Mouse (Mus musculus) left cerebral cortex, postnatal 10 days (tissue): Measurements from ENCODE around the gene Cops4. TPM values are rescaled to one million over a fixed set of nuclear protein-coding genes. Genes with fewer than 3 reads are reported as not detected.

ENCODE experiments used
- DNase-seq, 2 experiments: peaks; one replicate each; pipeline ENCODE4 v3.0.0; 2021 to 2022; ENCODE audit warnings: low spot score in 2 of 2, mixed read lengths in 1 of 2; ENCODE audit errors: extremely low spot score in 1 of 2
- intact Hi-C: fragments of 180-260 bp; cut with DNase I; formaldehyde crosslinking; loops from one replicate; pipeline ENCODE4 v1.15.1; 2025
- total RNA-seq, 2 experiments: library from RNA; stranded (reverse); gene quantifications; 2 replicates each; pipeline ENCODE4 v1.2.3; 2021

Gene Cops4
- total RNA-seq, 2 experiments from 2014 or later = 77.1 to 77.9 TPM

DNA sequence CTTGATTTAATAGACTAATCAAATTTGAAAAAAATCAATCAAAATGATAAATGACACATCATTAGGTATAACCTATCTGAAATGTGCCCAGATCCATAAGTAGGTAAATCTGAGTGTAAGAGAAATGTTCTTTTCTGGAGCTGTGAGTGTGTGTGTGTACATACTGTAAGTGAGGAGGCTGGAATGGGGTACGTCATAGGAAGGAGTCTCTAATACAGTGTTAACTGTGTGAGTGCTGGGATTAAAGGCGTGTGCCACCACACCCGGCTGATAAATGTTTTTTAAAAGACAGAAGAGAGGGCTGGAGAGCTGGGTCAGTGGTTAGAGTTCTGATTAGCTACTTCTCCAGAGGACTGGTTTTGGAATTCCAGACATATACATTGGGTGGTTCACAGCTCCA, 7.5 kb downstream of the Cops4 start:
- intact Hi-C loops = no loop called here
- DNase-seq = no peak

DNA sequence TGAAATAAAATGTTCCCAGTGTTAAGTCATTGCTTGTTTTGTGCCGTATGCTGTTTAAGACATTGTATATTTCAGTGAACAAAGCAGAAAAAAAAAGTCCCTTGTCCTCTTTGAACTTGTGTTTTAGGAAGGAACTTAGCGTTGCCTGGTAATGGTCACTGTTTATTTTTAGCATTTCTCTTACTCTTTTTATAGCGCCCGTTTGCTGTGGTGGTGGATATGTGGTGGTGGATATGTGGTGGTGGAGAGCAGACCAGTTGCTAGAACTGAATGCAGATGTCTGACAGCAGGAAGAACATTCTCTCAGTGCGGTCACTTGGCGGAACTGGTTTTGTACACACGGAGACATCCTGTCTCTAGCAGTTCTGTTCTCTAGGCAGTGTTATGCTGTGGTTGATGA, 8.1 kb downstream of the Cops4 start:
- intact Hi-C loops = no loop called here
- DNase-seq = peak; percentile 37 to 45

DNA sequence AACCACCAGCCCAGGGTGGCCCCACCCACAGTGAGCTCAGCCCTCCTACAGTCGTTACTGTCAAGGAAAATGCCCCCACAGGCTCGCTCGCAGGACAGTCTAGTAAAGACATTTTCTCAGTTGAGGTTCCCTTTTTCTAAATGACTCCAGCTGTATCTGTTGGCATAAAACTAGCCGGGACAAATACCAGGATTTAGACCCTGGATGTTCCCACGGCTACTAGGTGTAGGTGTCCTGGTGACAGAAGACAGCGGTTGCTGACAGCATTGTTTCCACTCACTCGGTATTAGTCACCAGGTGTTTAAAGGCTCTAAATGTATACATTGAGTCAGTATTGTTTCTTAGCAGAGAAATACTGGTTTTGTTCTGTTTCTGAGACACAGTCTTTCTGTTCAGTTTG, 17.7 kb downstream of the Cops4 start:
- DNase-seq = no peak
- intact Hi-C loops = loop anchor here (10.0 kb wide), 1 partner anchor 239 kb away; no protein-coding TSS in a partner anchor

DNA sequence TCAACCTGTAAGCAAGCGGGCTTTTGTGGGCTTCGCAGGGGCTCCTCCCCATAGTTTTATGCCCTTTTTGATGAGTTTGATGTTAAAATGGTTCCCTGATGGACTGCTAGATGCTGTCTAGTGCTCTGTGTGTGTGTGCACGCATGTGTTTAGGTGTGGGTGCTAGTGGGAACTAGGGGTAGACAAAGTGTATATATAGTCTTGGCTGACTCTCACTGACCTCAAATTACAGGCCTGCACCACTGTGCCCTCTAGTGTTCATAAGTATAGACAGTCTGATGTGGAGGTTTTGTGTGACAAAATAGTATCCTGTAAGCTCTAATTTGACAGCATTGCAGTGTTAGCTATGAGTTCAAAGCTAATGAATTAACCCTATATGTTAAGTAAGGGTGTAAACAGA, 18.5 kb downstream of the Cops4 start:
- peak in 1 of 2 experiments; percentile 13 for DNase-seq
- intact Hi-C loops = loop anchor here (10.0 kb wide), 1 partner anchor 238 kb away; no protein-coding TSS in a partner anchor

DNA sequence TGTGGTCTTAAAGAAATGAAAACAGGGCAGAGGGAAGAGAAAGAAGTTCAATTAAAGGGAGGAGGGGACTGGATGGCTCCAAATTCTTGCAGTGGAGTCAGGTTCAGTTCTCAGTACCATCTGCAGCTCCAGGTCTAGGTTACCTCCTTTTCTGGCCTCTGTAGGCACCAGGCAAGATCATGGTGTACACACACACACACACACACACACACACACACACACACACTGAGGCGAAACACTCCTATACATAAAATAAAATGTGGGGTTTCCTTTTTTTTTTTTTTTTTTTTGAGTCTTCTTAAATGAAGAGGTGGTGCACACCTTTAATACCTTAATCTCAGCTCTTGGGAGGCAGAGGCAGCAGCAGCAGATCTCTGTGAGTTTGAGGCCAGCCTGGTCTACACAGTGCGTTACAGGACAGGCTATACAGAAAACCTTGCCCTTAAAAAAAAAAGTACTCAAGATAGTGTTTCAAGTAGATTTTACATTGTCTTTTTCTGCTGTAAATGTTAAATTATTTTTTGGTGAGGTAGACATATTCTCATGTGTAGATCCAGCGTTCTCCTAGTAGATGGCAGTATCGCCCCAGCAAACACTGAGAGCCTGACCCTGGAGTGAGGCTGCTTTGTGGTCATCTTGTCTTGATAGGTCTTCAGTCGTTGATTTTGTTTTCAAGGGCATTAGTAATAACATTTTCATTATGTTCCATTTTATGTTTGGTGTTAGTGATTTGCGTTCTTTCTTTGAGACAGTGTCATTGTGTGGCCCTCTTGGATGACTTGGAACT, 28.4 kb downstream of the Cops4 start:
- intact Hi-C loops = loop anchor here (5.0 kb wide), 1 partner anchor 116 kb away; no protein-coding TSS in a partner anchor
- DNase-seq = no peak

DNA sequence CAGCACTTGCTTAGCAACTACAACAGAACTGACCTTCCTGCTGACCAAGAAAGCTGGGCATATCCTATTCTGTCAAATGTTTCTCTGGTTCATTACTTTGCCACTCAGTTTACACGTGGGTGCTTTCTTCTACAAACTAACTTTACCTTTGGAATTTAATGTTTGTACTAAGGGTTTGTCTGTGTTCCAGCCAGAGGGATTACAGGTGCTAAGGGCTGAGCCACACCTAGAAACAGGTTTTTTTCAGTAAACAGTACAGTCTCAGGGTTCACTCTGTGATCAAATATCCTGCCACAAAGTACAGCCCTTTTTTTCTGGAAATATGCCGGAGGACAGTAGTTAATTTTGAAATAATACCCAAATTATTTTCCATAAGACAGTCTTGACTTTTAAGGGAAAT, 30.1 kb downstream of the Cops4 start:
- DNase-seq = no peak
- intact Hi-C loops = loop anchor here (5.0 kb wide), 1 partner anchor 114 kb away; no protein-coding TSS in a partner anchor

DNA sequence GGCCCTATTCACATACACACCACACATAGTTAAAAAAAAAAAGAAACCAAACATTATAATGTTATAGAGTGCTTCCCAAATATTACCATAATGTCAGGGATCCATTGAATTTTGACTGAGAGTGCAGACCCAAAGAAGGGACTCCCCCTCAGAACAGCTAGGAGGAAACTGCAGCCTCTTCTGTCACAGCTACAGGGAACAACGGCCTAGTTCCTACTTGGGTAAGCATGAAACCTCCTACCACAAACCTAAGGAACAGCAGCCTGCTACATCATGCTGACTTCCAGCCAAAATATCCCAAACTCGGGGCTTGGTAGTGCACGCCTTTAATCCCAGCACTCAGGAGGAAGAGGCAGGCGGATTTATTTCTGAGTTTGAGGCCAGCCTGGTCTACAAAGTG, 31.2 kb downstream of the Cops4 start:
- intact Hi-C loops = loop anchor here (5.0 kb wide), 1 partner anchor 113 kb away; no protein-coding TSS in a partner anchor

DNA sequence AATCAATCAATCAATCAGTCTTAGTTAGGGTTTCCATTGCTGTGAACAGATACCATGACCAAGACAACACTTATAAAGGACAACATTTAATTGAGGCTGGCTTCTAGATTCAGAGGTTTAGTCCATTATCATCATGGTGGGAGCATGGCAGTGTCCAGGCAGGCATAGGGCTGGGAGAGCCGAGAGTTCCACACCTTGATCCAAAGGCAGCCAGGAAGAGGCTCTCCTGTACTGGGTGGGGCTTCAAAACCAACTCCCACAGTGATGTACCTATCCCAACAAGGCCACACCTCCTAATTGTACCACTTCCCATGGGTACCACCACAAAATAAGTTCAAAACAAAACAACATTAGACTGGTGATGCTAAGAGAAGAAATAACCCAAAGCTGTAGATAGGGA, 32.0 kb downstream of the Cops4 start:
- intact Hi-C loops = no loop called here

More for the DNA sequence above, 31.2 kb downstream of the Cops4 start:
- no peak for DNase-seq

DNA sequence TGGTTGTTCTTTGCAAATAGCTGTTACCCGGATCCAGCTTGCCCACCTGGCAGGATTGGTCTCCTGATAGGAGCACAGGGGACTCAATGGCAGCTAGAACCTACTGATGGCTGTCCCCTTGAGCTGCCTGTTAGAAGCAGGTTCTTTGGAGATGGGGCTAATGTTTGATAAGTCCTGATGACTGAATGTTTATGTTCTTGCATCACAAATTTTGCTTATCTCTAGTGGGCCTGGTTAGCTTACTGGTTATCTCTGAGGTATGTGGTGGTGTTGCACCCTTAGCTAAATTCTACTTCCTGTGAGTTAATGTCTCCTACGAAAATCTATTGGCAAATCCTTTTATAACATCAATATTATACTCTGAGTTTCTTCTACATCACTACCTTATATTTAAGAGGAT, 33.8 kb downstream of the Cops4 start:
- no peak for DNase-seq
- intact Hi-C loops = no loop called here

More for the DNA sequence above, 32.0 kb downstream of the Cops4 start:
- DNase-seq = no peak

DNA sequence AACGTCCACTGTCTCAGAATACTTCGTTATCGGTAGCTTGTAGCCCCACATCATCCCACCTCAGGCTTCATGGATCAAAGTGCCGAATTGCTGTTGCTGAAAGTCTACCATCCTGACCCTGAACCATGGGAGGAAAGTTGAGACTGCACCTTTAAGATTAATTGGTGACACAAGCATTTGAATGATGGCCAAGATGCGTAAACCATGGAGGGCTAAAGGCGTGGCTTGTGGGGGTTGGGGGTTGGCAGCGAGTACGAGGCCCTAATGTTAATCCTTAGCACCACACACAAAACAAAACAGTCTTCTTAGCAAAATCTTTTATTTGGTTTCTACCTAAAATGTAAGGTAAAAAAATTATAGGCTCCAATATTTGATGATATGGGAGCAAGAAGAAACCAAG, 35.3 kb downstream of the Cops4 start:
- no peak for DNase-seq
- intact Hi-C loops = no loop called here

DNA sequence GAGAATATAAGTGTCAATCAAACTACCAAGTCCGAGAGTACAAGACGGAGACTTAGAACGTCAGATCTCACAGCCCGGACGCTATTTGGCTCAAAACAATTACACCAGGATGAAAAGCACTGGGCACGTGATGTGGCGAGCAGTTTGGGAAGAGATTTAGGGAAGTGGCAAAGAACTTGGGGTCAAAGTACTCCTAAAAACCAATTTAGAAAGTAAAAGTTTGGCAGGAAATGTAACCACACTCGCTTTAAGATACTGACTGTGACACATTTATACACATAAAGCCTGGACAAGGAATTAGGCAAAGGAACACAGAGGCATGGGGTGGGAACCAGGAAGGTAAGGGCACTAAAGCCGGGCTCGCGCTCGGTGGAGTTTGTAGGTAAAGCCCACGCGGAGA, 38.9 kb downstream of the Cops4 start:
- intact Hi-C loops = no loop called here
- DNase-seq = no peak

DNA sequence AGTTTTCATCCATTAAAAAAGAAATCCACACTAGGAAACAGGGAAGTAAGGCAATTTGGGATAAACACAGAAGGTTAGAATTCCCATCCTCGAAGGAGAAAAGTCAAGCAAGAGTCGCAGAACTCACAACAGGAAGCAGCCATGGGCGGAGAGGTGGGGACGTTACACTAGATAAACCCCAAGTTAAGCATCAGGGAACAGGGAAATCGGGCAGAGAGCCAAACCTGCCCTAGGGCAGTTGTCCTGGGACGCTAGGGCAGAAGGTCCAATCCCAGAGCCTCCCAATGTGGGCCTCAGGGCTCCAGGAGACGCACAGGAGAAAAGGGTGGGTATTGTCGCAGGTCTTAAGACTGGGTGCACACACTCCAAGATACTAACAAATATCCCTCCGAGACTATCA, 39.4 kb downstream of the Cops4 start:
- intact Hi-C loops = no loop called here
- DNase-seq = no peak

DNA sequence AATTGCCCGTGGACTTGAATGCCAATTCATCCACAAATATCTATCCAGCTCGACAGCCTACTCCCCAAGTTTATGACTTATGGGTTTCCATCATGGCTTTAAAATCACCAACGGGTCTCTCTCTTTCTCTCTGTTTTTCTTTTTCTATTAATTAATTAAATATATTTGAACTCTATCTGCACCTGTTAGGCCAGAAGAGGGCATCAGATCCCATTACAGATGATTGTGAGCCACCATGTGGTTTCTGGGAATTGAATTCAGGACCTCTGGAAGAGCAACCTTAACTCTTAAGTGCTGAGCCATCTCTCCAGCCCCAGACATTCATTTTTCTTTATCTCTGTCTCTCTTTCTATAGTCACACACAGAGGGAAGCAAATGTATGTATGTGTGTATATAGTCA, 40.7 kb downstream of the Cops4 start:
- intact Hi-C loops = no loop called here

DNA sequence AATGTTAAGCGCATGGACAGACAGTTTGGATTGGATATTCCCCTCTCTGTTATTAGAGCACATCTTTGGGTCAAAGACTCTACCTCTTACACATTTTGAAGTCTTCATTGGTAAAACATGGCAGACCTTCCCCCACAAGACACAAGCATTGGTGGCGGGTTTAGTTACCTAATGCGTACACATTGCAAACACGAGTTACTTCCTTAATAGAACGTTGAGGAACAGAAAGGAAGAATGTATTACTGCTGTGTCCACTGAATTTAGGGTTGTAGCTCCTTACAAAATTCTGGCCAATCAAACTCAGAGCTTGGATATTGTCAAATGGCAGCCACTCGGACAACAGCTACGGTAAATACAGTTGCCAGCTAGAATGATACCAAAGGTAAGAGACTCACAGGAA, 41.2 kb downstream of the Cops4 start:
- no peak for DNase-seq

More for the DNA sequence above, 40.7 kb downstream of the Cops4 start:
- no peak for DNase-seq

DNA sequence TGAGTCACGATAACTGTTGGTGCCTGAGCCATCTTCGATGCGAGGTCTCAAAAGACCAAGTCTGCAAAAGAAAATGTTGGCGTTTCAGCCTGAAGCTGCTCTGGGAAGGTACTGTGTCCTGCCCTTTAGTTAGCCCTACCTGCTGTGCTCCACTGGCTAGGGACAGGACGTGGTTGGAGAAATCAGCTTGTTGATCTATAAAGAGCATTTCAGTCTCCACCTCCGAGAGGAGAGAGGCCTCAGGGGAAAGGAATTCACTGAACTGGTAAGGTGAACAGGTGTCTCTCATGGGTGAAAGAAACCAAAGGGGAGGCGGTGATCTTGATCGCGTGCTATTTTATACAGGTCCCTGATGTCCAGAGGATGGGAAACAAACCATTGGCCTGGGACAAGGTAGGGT, 44.6 kb downstream of the Cops4 start:
- no peak for DNase-seq
- intact Hi-C loops = no loop called here

More for the DNA sequence above, 41.2 kb downstream of the Cops4 start:
- intact Hi-C loops = no loop called here

DNA sequence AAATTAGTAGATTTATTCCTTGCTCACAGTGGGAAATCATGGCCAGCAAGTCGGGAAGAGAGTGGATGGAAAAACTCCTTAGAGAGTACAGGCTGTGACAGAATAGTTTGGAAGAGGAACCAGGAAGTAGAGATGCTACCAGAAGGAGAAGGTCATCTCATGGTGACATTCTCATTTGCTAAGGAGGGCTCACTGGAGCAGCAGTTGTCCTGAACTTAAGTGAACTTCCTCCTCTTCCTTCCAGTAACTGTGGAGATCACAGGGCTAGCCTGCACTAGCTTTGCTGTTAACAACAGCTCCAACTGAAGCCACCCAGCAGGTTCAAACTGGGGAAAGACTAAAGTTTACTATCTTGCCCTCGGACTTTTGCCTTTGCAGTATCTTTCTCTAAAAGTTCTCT, 48.7 kb downstream of the Cops4 start:
- DNase-seq = no peak
- intact Hi-C loops = no loop called here

DNA sequence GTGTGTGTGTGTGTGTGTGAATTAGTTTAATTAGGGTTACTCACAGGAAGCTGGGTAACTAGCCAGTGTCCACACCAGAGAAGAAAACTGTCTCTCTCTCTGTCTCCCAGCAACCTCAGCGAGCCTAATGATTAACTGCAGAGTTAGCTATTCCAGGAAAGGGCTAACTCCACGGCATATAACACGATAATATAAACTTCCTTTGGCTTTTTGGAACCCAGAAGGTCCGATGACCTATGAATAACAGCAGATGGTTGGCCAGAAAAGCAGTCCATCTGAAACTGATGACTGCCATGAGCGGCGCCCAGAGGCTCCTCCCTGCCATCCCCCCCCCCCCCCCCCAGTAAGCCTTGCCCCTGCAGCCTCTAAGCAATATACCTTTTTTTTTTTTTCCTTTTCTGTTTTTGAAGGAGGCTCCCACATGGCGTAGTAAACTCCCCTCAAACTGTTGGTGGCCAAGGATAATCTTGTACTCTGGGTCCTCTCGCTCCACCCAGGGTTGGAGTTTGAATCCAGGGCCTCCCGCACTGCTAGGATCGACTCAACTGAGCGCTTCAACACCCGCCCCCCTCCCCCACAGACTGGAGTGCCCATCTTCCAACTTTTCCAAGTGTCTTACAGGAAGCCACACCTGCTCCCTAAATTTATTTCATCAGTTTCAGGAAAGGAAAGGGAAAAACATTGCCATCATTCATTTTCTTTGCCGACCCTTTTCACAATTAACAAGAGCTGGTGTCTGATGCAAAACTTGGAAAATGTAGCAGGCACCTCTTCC, 49.3 kb downstream of the Cops4 start:
- DNase-seq = no peak
- intact Hi-C loops = no loop called here

DNA sequence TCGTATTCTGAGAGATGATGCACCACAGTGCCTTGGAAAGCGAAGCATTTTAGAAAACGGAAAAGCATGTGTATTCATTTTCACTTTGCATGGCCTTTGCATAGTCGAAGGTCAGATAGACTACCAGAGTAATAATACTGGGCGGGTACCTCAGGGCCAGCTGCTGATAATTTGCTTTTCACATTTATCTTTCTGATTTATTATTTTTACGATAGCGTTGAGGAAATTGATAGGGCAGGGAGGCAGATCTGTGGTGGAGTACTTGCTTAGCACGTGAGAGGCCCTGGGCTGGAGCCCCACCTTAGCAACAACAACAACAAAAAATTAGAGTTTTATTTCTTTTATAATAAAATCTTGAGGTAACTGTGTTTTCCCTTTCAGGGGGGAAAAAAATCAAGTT, 50.1 kb downstream of the Cops4 start:
- no peak for DNase-seq
- intact Hi-C loops = no loop called here

DNA sequence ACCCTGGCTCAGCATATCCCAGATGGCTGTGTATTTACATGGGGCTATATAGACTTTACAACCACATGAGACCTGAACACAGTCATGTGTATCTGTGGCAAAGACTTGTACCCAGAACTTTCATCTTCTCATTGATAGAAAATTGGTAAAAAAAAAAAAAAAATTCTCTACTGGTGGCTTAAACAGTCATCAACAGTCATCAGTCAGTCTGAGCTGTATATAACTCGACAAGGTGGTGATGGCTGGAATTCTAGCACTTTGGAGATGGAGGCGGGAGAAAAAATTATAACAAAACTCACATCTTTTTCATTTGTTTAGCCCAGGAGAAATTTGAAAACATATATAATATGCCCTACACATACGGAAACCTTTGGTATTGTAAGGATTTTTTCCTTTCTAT, 50.7 kb downstream of the Cops4 start:
- intact Hi-C loops = no loop called here
- no peak for DNase-seq
